Mouse (Mus musculus) thymus, adult 2 months (tissue): ENCODE measurements at regions not wholly inside any gene's neighbourhood (a gene's known extent, or its start where the extent isn't known, plus 50 kb on each side); places are given as distances from the start of the nearest gene placed in this dataset.

ENCODE experiments used
- CTCF ChIP-seq: fragments of 200-500 bp; IDR thresholded peaks from 2 replicates; pipeline ENCODE4 v1.5.1; 2012; ENCODE audit warnings: mild to moderate bottlenecking, control low read depth, low read length, moderate library complexity, borderline replicate concordance; ENCODE audit not compliant: control insufficient read depth, poor library complexity, insufficient read depth; ENCODE audit errors: extremely low read depth
- POLR2A ChIP-seq: fragments of 200-500 bp; IDR thresholded peaks from 2 replicates; pipeline ENCODE4 v1.6.1; 2012; ENCODE audit warnings: mild to moderate bottlenecking, low read length, control low read depth, moderate library complexity; ENCODE audit not compliant: control insufficient read depth, poor library complexity, insufficient read depth; ENCODE audit errors: extremely low read depth

DNA sequence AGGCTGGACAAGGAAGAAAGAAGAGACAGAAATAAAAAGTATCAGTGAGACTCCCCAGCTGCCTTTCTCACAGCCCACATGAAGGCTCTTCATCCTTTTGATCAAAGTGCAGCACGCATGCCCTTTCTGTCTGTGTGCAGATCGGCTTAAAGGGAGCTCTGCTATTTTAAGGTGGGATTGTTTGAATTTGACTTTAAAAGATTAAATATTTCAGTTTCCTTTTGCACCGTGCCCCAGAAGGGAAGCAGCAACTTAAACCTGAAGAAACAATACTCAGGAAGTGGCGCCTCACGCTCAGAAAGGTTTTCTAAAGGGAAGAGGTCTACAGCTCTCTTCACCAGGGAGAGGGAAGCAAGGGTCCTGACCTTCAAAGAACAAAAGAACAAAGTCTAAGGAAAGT is 436.9 kb upstream of the Tbl1xr1 start:
- TF ChIP-seq CTCF (no peak), POLR2A (no peak)
